Mouse (Mus musculus): Measurements from ENCODE around the gene Thbs3.

The Thbs3 gene

DNA sequence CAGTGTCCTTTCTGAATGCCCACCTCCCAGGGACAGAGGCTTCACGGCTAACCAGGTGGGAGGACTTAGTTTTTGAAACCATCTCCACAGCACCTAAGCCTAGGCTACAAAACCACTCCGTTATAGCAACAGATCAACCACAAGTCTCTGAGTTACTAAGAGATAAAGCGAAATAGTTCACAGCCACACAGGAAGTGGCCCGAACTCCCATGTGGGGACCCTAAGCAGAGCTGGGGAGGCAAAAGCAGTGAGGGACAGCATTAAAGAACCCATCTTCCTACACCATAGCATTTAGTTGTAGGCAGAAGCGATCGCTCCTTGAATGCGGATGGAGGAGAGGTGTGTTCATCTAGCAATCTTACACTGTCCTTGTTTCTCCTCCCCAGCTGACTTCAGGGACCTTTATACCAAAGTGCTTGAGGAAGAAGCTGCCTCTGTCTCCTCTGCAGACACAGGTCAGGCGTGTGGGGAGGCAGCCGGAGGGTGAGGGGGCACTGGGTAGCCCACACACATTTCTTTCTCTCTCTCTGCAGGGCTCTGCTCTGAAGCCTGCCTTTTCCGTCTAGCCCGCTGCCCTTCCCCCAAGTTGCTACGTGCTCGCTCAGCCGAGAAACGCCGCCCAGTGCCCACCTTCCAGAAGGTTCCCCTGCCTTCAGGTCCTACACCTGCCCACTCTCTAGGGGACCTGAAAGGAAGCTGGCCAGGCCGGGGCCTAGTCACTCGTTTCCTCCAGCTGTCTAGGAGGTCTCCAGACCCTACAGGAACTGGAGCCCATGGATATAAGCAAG is 27.1 kb upstream of the Thbs3 start:
- CTCF ChIA-PET, result interaction anchor here in 3 of 4 experiments (0.8 to 1.5 kb wide), 6 partner anchors 28 to 94 kb away, joined by 3 to 4 read pairs (median 3); partner anchors contain the start of genes Krtcap2 (in 3 of the 3), Trim46 (in 3 of the 3) and Hcn3 (in 1 of the 3)

DNA sequence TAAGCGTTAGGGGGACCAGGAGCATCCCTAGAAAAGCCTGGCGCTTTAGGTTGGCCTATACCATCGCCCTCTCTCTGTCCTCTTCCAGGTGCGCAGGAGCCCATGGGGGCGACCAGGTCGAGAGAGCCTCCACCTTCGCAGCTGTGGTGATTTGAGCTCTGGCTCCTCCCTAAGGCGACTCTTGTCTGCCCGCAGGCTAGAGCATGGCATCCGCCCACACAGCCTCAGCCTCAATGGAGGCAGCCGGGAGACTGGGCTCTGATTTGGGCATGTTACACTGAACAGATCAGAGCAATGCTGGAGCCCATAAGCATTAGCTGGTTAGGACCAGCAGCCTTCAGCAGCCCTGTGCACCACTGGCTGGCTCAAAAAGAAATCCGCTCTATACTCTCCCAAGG is 26.5 kb upstream of the Thbs3 start:
- POLR2A ChIA-PET, result interaction anchor here in 3 of 4 experiments (0.8 to 6.7 kb wide), 17 partner anchors 10 to 129 kb away, joined by 3 to 53 read pairs (median 4); partner anchors contain the start of genes Scamp3 (in 2 of the 3), Gba (in 1 of the 3) and Hcn3 (in 1 of the 3)
- CTCF ChIA-PET, result interaction anchor here in 2 of 4 experiments (0.8 to 1.5 kb wide), 5 partner anchors 29 to 94 kb away, joined by 3 to 4 read pairs (median 3); partner anchors contain the start of genes Krtcap2 (in 2 of the 2), Trim46 (in 2 of the 2) and Hcn3 (in 1 of the 2)

More for the DNA sequence above, 27.1 kb upstream of the Thbs3 start:
- POLR2A ChIA-PET, result interaction anchor here (0.6 to 6.7 kb wide), 21 partner anchors 8 to 129 kb away, joined by 3 to 53 read pairs (median 4); partner anchors contain the start of genes Scamp3 (in 3 of the 4), Gba (in 1 of the 4) and Hcn3 (in 1 of the 4)

DNA sequence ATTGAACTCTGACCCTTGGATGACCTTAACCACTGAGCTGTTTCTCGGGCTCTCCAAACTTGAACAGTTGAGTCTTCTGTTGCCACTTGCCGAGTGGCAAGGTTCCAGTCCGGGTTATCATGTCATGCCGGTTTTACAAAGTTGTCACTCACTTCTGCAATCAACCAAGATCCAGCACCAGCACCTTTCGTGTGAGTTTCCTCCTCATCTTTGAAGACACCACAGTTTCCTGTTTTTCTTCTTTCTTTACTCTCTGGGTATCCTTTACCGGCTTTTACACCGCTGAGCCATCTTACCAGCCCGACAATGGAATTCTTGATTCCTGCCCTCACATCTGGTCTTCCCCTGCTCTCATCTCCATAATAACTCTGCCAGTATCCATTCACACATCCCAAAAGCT is 24.5 kb upstream of the Thbs3 start:
- POLR2A ChIA-PET, result interaction anchor here in 3 of 4 experiments (0.8 to 6.7 kb wide), 5 partner anchors 12 to 53 kb away, joined by 3 to 53 read pairs (median 4); partner anchors contain the start of gene Scamp3 (in 1 of the 3)
- CTCF ChIA-PET, result interaction anchor here in 1 of 4 experiments (0.5 kb wide), 1 partner anchor 356 kb away, joined by 3 read pairs; no protein-coding TSS in a partner anchor

DNA sequence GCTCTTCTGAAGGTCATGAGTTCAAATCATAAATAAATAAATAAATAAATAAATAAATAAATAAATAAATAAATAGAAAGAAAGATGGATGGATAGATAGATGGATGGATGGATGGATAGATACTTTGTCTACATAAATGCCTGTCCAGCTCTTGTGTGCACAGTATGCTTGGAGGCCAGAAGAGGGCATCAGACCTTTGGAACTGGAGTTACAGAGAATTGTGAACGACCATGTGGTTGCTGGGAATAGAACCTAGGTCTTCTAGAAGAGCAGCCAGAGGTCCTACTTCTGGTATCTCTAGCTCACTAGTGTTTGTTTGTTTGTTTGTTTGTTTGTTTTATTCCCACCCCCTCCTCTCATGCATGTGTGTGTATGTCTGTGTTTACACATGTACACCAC is 21.6 kb upstream of the Thbs3 start:
- POLR2A ChIA-PET, result interaction anchor here in 2 of 4 experiments (0.9 to 2.0 kb wide), 7 partner anchors 9 to 20 kb away, joined by 3 to 6 read pairs (median 4); partner anchors contain the start of genes Fam189b (in 2 of the 2) and Gba (in 1 of the 2)

DNA sequence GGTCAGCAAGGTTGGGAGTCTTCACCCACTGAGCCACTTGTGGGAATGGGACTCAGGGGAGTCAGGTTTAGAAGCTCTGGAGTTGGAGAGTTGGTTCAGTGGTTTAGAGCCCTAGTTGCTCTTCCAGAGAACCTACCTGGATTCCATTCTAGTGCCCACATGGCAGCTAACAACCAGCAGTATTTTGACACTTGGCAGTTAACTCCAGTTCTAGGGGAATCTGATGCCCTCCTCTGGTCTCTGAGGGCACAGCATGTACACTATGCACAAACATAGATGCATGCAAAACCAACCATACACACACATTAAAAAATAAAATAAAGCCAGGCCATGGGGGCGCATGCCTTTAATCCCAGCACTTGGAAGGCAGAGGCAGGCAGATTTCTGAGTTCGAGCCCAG is 21.1 kb upstream of the Thbs3 start:
- POLR2A ChIA-PET, result interaction anchor here in 2 of 4 experiments (0.9 to 2.0 kb wide), 7 partner anchors 8 to 20 kb away, joined by 3 to 6 read pairs (median 4); partner anchors contain the start of genes Fam189b (in 2 of the 2) and Gba (in 1 of the 2)
- CTCF ChIA-PET, result interaction anchor here in 3 of 4 experiments (0.5 to 2.2 kb wide), 13 partner anchors 9 to 360 kb away, joined by 3 to 7 read pairs (median 4); partner anchors contain the start of genes Clk2 (in 1 of the 3), Fam189b (in 1 of the 3) and Hcn3 (in 1 of the 3)

More for the DNA sequence above, 21.6 kb upstream of the Thbs3 start:
- CTCF ChIA-PET, result interaction anchor here in 3 of 4 experiments (0.5 to 2.2 kb wide), 14 partner anchors 8 to 359 kb away, joined by 3 to 7 read pairs (median 4); partner anchors contain the start of genes Clk2 (in 1 of the 3), Fam189b (in 1 of the 3) and Hcn3 (in 1 of the 3)

DNA sequence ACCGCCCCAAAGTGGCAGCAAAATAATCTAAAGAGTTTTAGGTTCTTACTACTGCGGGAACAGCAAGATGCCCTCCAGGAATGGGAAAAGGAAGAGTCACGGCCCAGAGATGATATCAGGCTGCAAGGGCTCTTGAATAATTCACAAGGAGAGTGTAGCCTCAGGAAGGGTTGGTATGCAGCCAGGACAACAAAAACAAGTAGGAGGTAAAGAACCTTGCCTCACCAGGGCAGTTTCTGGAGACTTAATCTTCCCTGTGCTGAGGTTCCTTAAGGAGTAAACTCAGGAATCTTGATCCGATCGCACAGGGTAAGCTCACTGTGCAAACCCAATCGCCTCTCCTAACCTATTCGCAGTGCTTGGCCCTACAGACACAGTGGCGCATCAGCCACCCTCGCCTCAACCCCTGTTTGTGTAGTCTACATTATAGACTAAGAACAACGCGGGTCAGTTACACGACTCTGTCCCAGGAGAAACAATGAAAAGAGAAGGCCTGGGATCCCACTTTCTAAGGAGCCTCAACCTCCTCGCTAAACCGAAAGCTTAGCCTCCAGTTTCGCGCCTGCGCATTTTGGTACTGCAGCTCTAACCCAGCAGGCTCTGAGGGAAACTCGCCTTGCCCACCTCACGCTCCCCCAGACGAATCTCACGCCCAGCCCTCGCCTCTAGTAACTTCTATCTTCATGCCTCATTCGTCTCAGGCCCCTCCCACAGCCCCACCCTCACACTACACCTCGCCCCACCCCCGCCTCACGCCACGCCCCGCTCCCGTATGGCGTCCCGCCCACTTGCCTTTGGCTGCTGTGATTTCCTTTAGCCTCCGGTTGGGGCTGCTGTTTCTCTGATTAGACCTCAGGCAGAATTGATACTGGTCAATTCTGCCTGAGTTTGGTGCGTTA is 18.8 kb upstream of the Thbs3 start:
- ChIA-PET CTCF (interaction anchor here (0.6 to 1.4 kb wide), 8 partner anchors 10 to 247 kb away, joined by 3 to 8 read pairs (median 3); no protein-coding TSS in a partner anchor), POLR2A (interaction anchor here (0.5 to 2.0 kb wide), 23 partner anchors 8 to 717 kb away, joined by 3 to 7 read pairs (median 3); partner anchors contain the start of genes Fam189b (in 3 of the 4), Fdps (in 2 of the 4), Gm43738 (in 1 of the 4) and Il6ra (in 1 of the 4))

DNA sequence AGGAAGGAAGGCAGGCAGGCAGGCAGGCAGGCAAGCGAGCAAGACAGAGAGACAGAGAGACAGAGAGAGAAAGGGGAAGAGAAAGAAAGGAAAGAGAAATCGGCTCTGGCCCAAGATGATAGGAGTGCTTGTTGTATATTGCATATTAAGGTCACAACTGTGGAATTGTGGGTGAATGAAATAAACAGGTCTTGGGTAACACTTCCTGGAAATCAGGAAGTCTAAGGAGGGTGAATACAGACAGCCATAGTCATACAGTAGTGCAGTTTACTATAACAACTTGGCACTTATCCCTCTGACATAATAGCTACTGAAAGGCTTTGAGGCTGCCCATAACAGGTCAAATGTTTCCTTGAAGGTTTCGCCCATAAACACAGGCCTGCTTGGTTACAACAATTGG is 15.1 kb upstream of the Thbs3 start:
- POLR2A ChIA-PET, result interaction anchor here in 2 of 4 experiments (0.7 to 4.8 kb wide), 7 partner anchors 8 to 511 kb away, joined by 3 to 31 read pairs (median 9); partner anchors contain the start of genes Mtx1 (in 1 of the 2) and Thbs3 (in 1 of the 2)
- CTCF ChIA-PET, result interaction anchor here in 1 of 4 experiments (0.7 kb wide), 2 partner anchors 14 to 49 kb away, joined by 3 read pairs; no protein-coding TSS in a partner anchor

DNA sequence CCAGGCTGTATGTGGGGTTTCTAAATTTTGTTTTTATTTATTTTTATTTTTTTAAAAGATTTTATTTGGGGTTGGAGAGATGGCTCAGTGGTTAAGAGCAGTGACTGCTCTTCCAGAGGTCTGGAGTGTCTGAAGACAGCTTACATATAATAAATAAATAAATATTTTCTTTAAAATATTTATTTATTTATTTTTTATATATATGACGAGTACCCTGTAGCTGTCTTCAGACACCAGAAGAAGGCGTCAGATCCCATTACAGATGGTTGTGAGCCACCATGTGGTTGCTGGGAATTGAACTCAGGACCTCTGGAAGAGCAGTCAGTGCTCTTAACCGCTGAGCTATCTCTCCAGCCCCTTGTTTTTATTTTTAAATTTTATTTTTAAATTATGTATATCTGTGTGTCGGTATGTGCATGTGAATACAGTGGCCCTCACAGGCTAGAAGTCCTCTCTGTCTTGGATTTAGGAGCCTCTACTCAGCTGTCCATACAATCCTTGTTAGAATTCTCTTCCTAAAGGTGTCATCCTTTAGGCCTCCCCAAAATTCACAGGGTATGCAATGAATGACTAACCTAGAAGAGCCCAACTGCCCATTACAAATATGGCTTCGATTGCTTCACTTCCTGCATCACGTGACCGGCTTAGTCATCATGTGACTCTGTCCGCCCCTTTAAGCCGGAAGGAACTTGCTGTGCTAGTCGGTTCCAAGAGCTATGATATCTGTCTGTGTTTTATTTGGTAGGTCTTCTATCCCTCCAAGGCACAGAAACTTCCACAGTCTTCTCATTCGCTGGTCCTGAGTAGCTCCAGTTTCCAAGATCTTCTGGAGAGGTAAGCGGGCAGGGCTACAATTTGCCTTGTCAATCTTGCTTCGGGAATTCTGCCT is 12.5 kb upstream of the Thbs3 start, which contains the start of gene Gba:
Gba (plus strand) TSS at position 676 of the 889 bp plus-strand sequence.
- CTCF ChIA-PET, result interaction anchor here in 2 of 4 experiments (0.7 to 1.0 kb wide), 2 partner anchors 9 to 754 kb away, joined by 3 read pairs; no protein-coding TSS in a partner anchor
- POLR2A ChIA-PET, result interaction anchor here (0.5 to 4.8 kb wide), 30 partner anchors 8 to 914 kb away, joined by 3 to 31 read pairs (median 4); partner anchors contain the start of genes Scamp3 (in 2 of the 4), Thbs3 (in 2 of the 4), Clk2 (in 1 of the 4) and Fam189b (in 1 of the 4)

DNA sequence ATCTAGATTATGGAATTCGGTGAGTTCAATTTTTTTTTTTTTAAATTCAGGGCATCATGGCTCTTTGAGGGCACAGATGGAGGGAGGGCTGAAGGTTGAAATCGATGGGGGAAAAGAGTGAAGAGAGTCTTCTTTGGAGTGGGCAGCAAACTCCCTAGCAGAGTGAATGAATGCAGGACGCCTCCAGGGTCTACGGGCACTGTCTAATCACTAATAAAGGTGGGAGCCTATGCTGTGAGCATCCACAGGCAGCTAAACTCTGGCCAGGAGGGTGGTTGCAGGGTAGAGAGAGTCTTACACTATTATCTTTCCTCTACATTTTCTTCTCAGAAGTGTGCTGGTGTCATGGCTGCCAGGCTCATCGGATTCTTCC is 11.9 kb upstream of the Thbs3 start:
- POLR2A ChIA-PET, result interaction anchor here (0.5 to 4.8 kb wide), 29 partner anchors 7 to 915 kb away, joined by 3 to 31 read pairs (median 4); partner anchors contain the start of genes Scamp3 (in 2 of the 4), Thbs3 (in 2 of the 4), Clk2 (in 1 of the 4) and Fam189b (in 1 of the 4)
- CTCF ChIA-PET, result interaction anchor here in 2 of 4 experiments (0.5 to 0.7 kb wide), 3 partner anchors 91 to 1196 kb away, joined by 3 to 6 read pairs (median 4); no protein-coding TSS in a partner anchor

DNA sequence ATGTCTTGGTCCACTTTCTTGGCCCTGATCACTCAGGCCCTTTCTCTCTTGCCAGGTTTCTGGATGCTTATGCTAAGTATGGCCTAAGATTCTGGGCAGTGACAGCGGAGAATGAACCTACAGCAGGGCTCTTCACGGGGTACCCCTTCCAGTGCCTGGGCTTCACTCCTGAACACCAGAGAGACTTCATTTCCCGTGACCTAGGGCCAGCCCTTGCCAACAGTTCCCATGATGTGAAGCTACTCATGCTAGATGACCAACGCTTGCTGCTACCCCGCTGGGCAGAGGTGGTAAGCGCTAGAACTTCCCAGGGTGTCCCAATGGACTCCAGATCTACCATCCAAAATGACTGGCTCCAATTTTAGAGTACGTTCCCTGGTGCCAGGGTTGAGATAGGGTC is 8.9 kb upstream of the Thbs3 start:
- ChIA-PET CTCF (interaction anchor here in 1 of 4 experiments (1.5 kb wide), 1 partner anchor 40 kb away, joined by 3 read pairs; the partner anchor contains the start of genes Krtcap2 and Trim46), POLR2A (interaction anchor here (0.5 to 1.4 kb wide), 6 partner anchors 8 to 250 kb away, joined by 3 to 5 read pairs (median 3); partner anchors contain the start of genes Fam189b (in 1 of the 4) and Thbs3 (in 1 of the 4))

DNA sequence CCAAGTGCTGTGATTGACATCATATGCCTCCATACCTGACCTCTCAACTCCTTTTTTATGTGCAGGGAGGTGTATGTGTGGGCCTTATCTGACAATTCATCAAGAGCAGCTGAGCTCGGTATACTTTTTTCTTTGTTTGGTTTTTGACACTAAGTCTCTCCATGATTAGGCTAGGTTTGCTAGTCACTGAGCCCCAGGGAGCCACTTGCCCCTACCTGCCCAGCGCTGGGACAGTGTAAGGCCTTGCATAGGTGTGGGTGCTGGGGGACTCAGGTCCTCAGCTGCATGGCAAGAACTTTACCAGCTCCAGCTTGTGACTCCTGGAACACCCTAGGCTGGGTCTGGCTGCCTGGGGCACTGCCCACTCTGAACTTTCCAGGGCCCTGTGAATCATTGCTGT is 8.3 kb upstream of the Thbs3 start:
- ChIA-PET POLR2A (interaction anchor here in 3 of 4 experiments (0.5 to 1.6 kb wide), 6 partner anchors 8 to 249 kb away, joined by 3 to 5 read pairs (median 3); partner anchors contain the start of genes Fam189b (in 1 of the 3) and Thbs3 (in 1 of the 3)), CTCF (interaction anchor here in 1 of 4 experiments (1.5 kb wide), 1 partner anchor 39 kb away, joined by 3 read pairs; the partner anchor contains the start of genes Krtcap2 and Trim46)

DNA sequence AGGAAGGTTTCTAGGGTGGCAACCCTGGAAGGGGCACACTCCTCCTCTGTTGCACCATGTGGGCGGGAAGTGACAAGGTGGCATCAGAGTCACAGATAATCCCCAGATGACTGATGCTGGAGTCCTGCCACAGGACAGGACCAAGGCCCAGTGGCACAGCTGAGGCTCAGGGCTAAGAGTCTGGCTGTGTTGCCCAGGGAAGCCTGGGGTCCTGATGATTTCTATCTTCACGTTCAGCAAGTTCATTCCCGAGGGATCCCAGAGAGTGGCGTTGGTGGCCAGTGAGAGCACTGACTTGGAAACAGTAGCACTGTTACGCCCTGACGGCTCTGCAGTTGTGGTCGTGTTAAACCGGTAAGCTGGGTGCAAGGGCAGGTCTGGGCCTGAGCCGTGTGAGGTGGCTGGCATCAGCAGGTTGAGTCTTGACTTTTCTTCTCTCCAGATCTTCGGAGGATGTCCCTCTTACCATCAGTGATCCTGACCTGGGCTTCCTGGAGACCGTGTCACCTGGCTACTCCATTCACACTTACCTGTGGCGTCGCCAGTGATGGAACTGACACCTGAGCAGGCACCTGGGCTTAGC is 6.8 kb upstream of the Thbs3 start:
- ChIA-PET CTCF (no interaction called here), POLR2A (interaction anchor here in 2 of 4 experiments (0.9 to 2.2 kb wide), 6 partner anchors 12 to 31 kb away, joined by 3 to 6 read pairs (median 4); partner anchors contain the start of genes Scamp3 (in 2 of the 2) and Fam189b (in 1 of the 2))

DNA sequence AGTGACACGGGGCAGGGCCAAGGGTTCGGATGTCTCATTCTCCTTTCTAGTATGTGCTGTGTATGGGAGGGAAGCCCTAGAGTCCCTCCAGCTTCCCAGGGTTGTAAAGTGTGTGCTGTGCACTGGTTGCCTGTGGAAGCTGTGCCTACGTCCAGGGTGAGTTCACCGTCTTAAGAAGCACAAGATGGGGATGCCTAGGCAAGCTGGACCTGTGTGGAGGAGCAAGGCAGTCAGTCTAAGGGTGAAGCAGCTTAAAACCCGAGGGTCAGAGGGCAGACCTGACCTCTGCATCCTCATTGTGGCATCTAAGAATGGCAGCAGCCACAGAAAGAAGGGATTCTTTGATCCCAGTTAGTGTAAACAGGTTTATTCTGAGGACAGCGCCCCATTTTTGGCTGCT is 6.2 kb upstream of the Thbs3 start:
- POLR2A ChIA-PET, result interaction anchor here in 2 of 4 experiments (0.9 to 4.1 kb wide), 7 partner anchors 13 to 73 kb away, joined by 3 to 19 read pairs (median 4); partner anchors contain the start of genes Scamp3 (in 2 of the 2) and Fam189b (in 1 of the 2)

DNA sequence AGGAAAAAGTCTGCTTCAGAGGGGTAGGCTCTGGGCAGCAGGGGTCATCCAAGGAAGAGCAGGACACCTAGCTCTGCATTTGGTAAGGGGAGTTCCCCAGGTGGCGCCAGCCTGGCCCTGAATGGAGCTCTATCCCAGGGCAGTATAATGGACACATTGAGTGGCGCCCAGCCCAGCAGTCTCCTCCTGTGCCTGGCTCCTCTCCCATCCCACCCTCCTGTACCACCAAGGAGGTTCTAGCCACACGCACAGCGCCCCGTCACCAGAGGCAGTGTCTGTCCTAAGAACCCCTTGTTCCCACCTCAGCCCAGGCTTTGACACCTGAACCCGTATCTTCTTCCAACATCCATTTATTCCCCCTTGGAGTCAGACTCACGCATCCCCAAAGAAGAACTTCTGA is 5.2 kb upstream of the Thbs3 start:
- ChIA-PET POLR2A (interaction anchor here in 3 of 4 experiments (0.6 to 4.1 kb wide), 14 partner anchors 8 to 117 kb away, joined by 3 to 19 read pairs (median 4); partner anchors contain the start of genes Fam189b (in 1 of the 3), Gba (in 1 of the 3), Mtx1 (in 1 of the 3) and Rusc1 (in 1 of the 3)), CTCF (interaction anchor here in 1 of 4 experiments (1.0 kb wide), 1 partner anchor 16 kb away, joined by 3 read pairs; no protein-coding TSS in a partner anchor)

More for the DNA sequence above, 6.2 kb upstream of the Thbs3 start:
- CTCF ChIA-PET, result interaction anchor here in 1 of 4 experiments (0.8 kb wide), 1 partner anchor 84 kb away, joined by 3 read pairs; no protein-coding TSS in a partner anchor

Data from embryonic stem cell, embryonic (primary cell).